Mouse (Mus musculus) stomach, postnatal 0 days (tissue): ENCODE measurements around the gene 2210016L21Rik. TPM values are rescaled to one million over a fixed set of nuclear protein-coding genes. Genes with fewer than 3 reads are reported as not detected.

Source experiments
- ATAC-seq: fragments of 200-750 bp; cut with Nextera tagmentation; 2 replicates; pipeline ENCODE4 v1.8.0; 2017; ENCODE audit not compliant: low FRiP score, low TSS enrichment
- DNase-seq: peaks from one replicate; pipeline ENCODE4 v3.0.0-alpha.2; 2016; ENCODE audit warnings: low spot score
- H3K27ac ChIP-seq: fragments of 300-500 bp; sonication (generic); replicated peaks from 2 replicates; pipeline ENCODE4 v1.5.1; 2014; ENCODE audit warnings: mild to moderate bottlenecking, control low read depth
- H3K27me3 ChIP-seq: fragments of 300-500 bp; sonication (generic); 2 replicates; pipeline ENCODE4 v1.6.1; 2014; ENCODE audit warnings: low read length; ENCODE audit not compliant: control insufficient read depth, insufficient read depth
- H3K36me3 ChIP-seq: fragments of 300-500 bp; sonication (generic); 2 replicates; pipeline ENCODE4 v1.6.1; 2014; ENCODE audit warnings: low read length, mixed read lengths; ENCODE audit not compliant: control insufficient read depth, insufficient read depth
- H3K4me1 ChIP-seq: fragments of 300-500 bp; sonication (generic); replicated peaks from 2 replicates; pipeline ENCODE4 v1.6.1; 2014; ENCODE audit warnings: antibody characterized with exemption; ENCODE audit not compliant: control insufficient read depth, insufficient read depth
- H3K4me2 ChIP-seq: fragments of 300-500 bp; sonication (generic); replicated peaks from 2 replicates; pipeline ENCODE4 v1.6.1; 2014; ENCODE audit warnings: low read depth, mild to moderate bottlenecking, control low read depth, moderate library complexity
- H3K4me3 ChIP-seq: fragments of 300-500 bp; sonication (generic); 2 replicates; pipeline ENCODE4 v1.5.1; 2014; ENCODE audit warnings: low read depth, low read length, control low read depth
- H3K9ac ChIP-seq: fragments of 300-500 bp; sonication (generic); 2 replicates; pipeline ENCODE4 v1.6.1; 2014; ENCODE audit warnings: mild to moderate bottlenecking, low read length, control low read depth, mixed read lengths
- H3K9me3 ChIP-seq: fragments of 300-500 bp; sonication (generic); 2 replicates; pipeline ENCODE4 v1.6.1; 2016; ENCODE audit warnings: low read length; ENCODE audit not compliant: control insufficient read depth
- CTCF ChIP-seq: IDR thresholded peaks from 2 replicates; pipeline ENCODE4 v1.5.1; 2016; ENCODE audit warnings: antibody characterized with exemption, low read depth, mild to moderate bottlenecking, moderate library complexity
- EP300 ChIP-seq: optimal IDR thresholded peaks from 2 replicates; pipeline ENCODE3; 2016; ENCODE audit warnings: antibody characterized with exemption
- WGBS: fragments of 180-500 bp; shearing (Covaris S2); extraction: QIAGEN DNeasy Blood & Tissue Kit; methylation state at CpG from one replicate; pipeline ENCODE4 v1.1.7; 2014; 5-methylcytosine and 5-hydroxymethylcytosine counted together
- polyA plus RNA-seq: library from polyadenylated mRNA; unstranded; fragments of >200 nt; fragmentation: Nextera tagmentation; extraction: Ambion mirVana; gene quantifications from 2 replicates; pipeline ENCODE4 v1.2.1, GENCODE M21; 2015

The 2210016L21Rik gene
- polyA plus RNA-seq, 1 experiment from 2014 or later: 49.8 TPM

DNA sequence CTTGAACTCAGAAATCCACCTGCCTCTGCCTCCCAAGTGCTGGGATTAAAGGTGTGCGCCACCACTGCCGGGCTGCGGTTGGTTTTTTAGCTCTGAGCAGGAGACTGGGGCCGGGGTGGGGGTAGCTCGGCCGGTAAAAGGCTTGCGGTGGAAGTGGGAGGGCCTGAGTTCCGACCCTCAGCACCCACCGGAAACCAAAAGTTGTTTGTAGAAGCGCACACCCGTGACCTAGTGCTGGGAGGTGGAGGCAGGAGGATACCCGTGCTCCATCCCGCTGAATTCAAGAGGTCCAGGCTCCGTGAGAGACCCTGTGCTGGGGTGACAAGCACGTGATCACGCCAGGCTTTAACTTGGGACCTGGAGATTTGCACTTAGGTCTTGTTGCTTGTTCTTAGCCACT is 54.5 kb downstream of the 2210016L21Rik start:
- H3K9ac ChIP-seq: no peak overlapping the region
- H3K9me3 ChIP-seq: no peaks in the 10 kb centered on the region
- H3K4me2 ChIP-seq: no peak overlapping the region
- no peak for DNase-seq
- no peaks in the 10 kb centered on the region for H3K27me3 ChIP-seq
- no peak overlapping the region for H3K4me3 ChIP-seq
- WGBS: 80% methylated on average over 16 of the region's 16 CpGs
- H3K4me1 ChIP-seq: no peaks in the 10 kb centered on the region
- ATAC-seq: no peak
- no peaks in the 10 kb centered on the region for H3K36me3 ChIP-seq
- no peak overlapping the region for H3K27ac ChIP-seq
- TF ChIP-seq CTCF (no peak), EP300 (no peak)

DNA sequence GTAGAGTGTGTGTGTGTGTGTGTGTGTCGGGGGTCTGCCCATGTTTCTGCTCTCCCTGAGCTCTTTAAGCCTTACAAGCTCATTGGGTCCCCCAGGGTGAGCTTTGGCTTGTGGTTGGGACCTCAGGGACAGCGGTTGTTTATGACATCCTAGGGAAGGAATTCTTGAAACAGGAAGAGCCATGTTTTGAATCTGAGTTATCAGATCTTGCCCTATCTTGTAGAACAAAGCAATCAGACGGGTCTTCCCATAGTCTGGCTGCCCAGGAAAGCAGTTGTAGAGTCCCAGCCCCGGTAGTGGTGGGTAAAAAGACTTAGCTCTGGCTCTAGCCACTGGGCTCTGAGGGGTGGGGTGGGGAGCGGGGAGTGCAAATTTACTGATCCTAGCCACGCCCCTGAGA is 55.4 kb downstream of the 2210016L21Rik start:
- H3K4me3 ChIP-seq: no peak overlapping the region
- no peaks in the 10 kb centered on the region for H3K27me3 ChIP-seq
- no peak overlapping the region for H3K9ac ChIP-seq
- no peaks in the 10 kb centered on the region for H3K4me1 ChIP-seq
- 64% methylated on average over 6 of the region's 6 CpGs for WGBS
- ATAC-seq: no peak
- no peak overlapping the region for H3K4me2 ChIP-seq
- H3K27ac ChIP-seq: no peak overlapping the region
- no peaks in the 10 kb centered on the region for H3K9me3 ChIP-seq
- DNase-seq: no peak
- TF ChIP-seq CTCF: no peak
- TF ChIP-seq EP300: no peak
- H3K36me3 ChIP-seq: no peaks in the 10 kb centered on the region

Other genes with a start within 250 kb of the 2210016L21Rik start
- 4.6 and 5.8 TPM in 2 replicates for gene Tchp, start 234.4 kb upstream of the 2210016L21Rik start, polyA plus RNA-seq
- gene Ankrd13a, start 167.5 kb upstream of the 2210016L21Rik start, polyA plus RNA-seq: 36.4 and 41.7 TPM in 2 replicates
- 14.2 and 16.1 TPM in 2 replicates for gene Git2, start 166.6 kb upstream of the 2210016L21Rik start, polyA plus RNA-seq
- 110 and 118 TPM in 2 replicates for gene 1500011B03Rik, start 118.7 kb upstream of the 2210016L21Rik start, polyA plus RNA-seq
- gene 4930519G04Rik, start 88.5 kb upstream of the 2210016L21Rik start, polyA plus RNA-seq: 0.05 TPM in 1 of 2 replicates, not detected in the other
- 0.06 and 0.15 TPM in 2 replicates for gene Gm9936, start 83.5 kb upstream of the 2210016L21Rik start, polyA plus RNA-seq
- 20.1 and 22.3 TPM in 2 replicates for gene Oasl2, start 45.2 kb upstream of the 2210016L21Rik start, polyA plus RNA-seq
- 14.1 and 14.6 TPM in 2 replicates for gene Oasl1, start 18.9 kb upstream of the 2210016L21Rik start, polyA plus RNA-seq
- 5.4 and 5.7 TPM in 2 replicates for gene Hnf1a, start 28.9 kb downstream of the 2210016L21Rik start, polyA plus RNA-seq
- 25.2 and 39.8 TPM in 2 replicates for gene Sppl3, start 69.0 kb downstream of the 2210016L21Rik start, polyA plus RNA-seq
- 17.9 and 22.2 TPM in 2 replicates for gene Gm10401, start 156.1 kb downstream of the 2210016L21Rik start, polyA plus RNA-seq
- 70.6 and 73.8 TPM in 2 replicates for gene Acads, start 177.2 kb downstream of the 2210016L21Rik start, polyA plus RNA-seq
- 12.7 and 12.9 TPM in 2 replicates for gene Unc119b, start 192.8 kb downstream of the 2210016L21Rik start, polyA plus RNA-seq
- gene Mlec, start 216.0 kb downstream of the 2210016L21Rik start, polyA plus RNA-seq: 30.4 and 34.0 TPM in 2 replicates